Mouse (Mus musculus) thymus, adult 2 months (tissue): ENCODE data around the gene Fam162a. TPM values are rescaled to one million over a fixed set of nuclear protein-coding genes. Genes with fewer than 3 reads are reported as not detected.

ENCODE experiments used
- DNase-seq: peaks from one replicate; pipeline ENCODE4 v3.0.0; 2021
- H3K27ac ChIP-seq: fragments of 200-500 bp; 2 replicates; pipeline ENCODE4 v1.5.1; 2012; ENCODE audit warnings: low read length, control low read depth; ENCODE audit not compliant: control insufficient read depth, insufficient read depth
- H3K27me3 ChIP-seq: fragments of 200-500 bp; 2 replicates; pipeline ENCODE4 v1.6.1; 2012; ENCODE audit warnings: mild to moderate bottlenecking, low read length, moderate library complexity, mixed read lengths; ENCODE audit not compliant: control insufficient read depth, insufficient read depth
- H3K36me3 ChIP-seq: fragments of 200-500 bp; 2 replicates; pipeline ENCODE4 v1.6.1; 2012; ENCODE audit warnings: mild to moderate bottlenecking, low read length, moderate library complexity; ENCODE audit not compliant: control insufficient read depth, insufficient read depth
- H3K4me1 ChIP-seq: fragments of 200-500 bp; replicated peaks from 2 replicates; pipeline ENCODE4 v1.6.1; 2012; ENCODE audit warnings: low read length; ENCODE audit not compliant: control insufficient read depth, insufficient read depth
- H3K4me3 ChIP-seq: fragments of 200-500 bp; 2 replicates; pipeline ENCODE4 v1.5.1; 2012; ENCODE audit warnings: mild to moderate bottlenecking, low read length, control low read depth, moderate library complexity; ENCODE audit not compliant: control insufficient read depth, insufficient read depth
- CTCF ChIP-seq: fragments of 200-500 bp; IDR thresholded peaks from 2 replicates; pipeline ENCODE4 v1.5.1; 2012; ENCODE audit warnings: mild to moderate bottlenecking, control low read depth, low read length, moderate library complexity, borderline replicate concordance; ENCODE audit not compliant: control insufficient read depth, poor library complexity, insufficient read depth; ENCODE audit errors: extremely low read depth
- POLR2A ChIP-seq: fragments of 200-500 bp; IDR thresholded peaks from 2 replicates; pipeline ENCODE4 v1.6.1; 2012; ENCODE audit warnings: mild to moderate bottlenecking, low read length, control low read depth, moderate library complexity; ENCODE audit not compliant: control insufficient read depth, poor library complexity, insufficient read depth; ENCODE audit errors: extremely low read depth
- WGBS: fragments of 180-500 bp; shearing (Covaris S2); methylation state at CpG from one replicate; pipeline ENCODE4 v1.1.7; 2018; 5-methylcytosine and 5-hydroxymethylcytosine counted together
- polyA plus RNA-seq: library from polyadenylated mRNA; depleted of rRNA; stranded (reverse); fragments of >200 nt; gene quantifications from 2 replicates; pipeline ENCODE4 v1.2.3, GENCODE M21; 2012

The Fam162a gene
- polyA plus RNA-seq, 1 experiment = 25.3 TPM

DNA sequence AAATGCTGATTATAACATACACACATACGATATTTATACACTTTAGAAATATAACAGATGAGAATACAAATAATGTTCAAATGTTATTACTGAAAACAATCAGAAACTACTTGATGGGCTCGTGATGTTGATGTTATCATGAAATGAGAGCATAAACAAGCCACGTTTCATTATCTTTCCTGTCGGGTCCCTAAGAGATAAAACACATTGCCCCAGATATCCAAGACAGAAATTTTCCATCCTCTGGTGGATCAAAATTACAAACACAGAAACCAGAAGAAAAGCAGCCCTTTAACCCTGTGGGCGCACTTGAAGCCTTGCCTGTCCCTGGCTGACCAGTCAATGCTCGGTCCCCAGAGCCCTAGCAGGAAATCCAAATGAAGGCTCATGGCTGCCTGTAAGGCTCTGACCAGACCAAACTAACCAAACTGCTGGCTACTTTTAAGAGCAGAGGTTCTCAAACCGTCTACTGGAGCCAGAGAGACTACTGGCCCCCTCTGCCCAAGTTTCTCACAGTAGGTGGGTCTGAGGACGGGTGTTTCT is 13.4 kb downstream of the Fam162a start:
- Histone ChIP-seq H3K4me3 (no peak overlapping the region), H3K36me3 (no peaks in the 10 kb centered on the region), H3K4me1 (no peaks in the 10 kb centered on the region), H3K27ac (no peak overlapping the region), H3K27me3 (no peaks in the 10 kb centered on the region)
- no peak for DNase-seq
- TF ChIP-seq POLR2A (no peak), CTCF (no peak)
- 89% methylated on average over 8 of the region's 8 CpGs for WGBS

- DNase-seq = no peak
- Histone ChIP-seq H3K27ac (no peak overlapping the region), H3K4me1 (no peaks in the 10 kb centered on the region), H3K36me3 (0 out of 2 replicates have a peak, but pooled peaks cover 2% of the 10 kb centered on the region), H3K27me3 (no peaks in the 10 kb centered on the region), H3K4me3 (no peak overlapping the region)
- WGBS = 91% methylated on average over 11 of the region's 11 CpGs
- TF ChIP-seq POLR2A = no peak
- no peak for TF ChIP-seq CTCF
Measured at GRCm38 (mm10) chr16:36056416-36056815, 15.0 kb downstream of the Fam162a start.

- H3K4me1 ChIP-seq = no peaks in the 10 kb centered on the region
- no peak for DNase-seq
- H3K27me3 ChIP-seq = no peaks in the 10 kb centered on the region
- peaks cover 8% of the 10 kb centered on the region; the same call in 1 of the 2 replicates for H3K36me3 ChIP-seq
- no peak overlapping the region for H3K27ac ChIP-seq
- H3K4me3 ChIP-seq = no peak overlapping the region
- 98% methylated on average over 8 of the region's 8 CpGs for WGBS
- TF ChIP-seq POLR2A (no peak), CTCF (no peak)
Measured at GRCm38 (mm10) chr16:36054920-36055319, 16.5 kb downstream of the Fam162a start.

GRCm38 (mm10) chr16:36053524-36054275 is 17.7 kb downstream of the Fam162a start:
- no peak overlapping the region for H3K27ac ChIP-seq
- H3K4me3 ChIP-seq = no peak overlapping the region
- peaks cover 20% of the 10 kb centered on the region for H3K36me3 ChIP-seq
- H3K4me1 ChIP-seq = no peaks in the 10 kb centered on the region
- WGBS = 77% methylated on average over 6 of the region's 6 CpGs
- TF ChIP-seq POLR2A (no peak), CTCF (no peak)
- no peaks in the 10 kb centered on the region for H3K27me3 ChIP-seq
- DNase-seq = no peak

DNA sequence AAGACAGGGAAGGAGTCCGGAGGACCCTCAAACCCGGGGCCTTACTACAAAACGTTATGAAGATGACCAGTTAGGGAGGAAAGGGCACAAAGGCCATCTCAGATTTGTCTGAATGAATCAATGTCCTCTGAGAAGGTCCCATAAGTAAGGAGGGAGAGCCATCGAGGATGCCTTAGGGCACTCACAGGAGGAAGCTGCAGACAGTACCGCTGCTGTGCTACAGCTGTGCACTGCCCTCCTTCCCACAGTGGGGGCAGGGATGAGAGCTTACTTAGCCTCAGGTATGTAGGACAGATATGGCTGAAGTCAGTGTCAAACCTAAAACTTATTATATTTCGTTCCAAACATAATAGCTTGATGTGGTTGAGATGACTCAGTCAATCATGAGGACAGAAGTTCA is 19.9 kb downstream of the Fam162a start:
- peaks cover 24% of the 10 kb centered on the region for H3K36me3 ChIP-seq
- TF ChIP-seq POLR2A (no peak), CTCF (no peak)
- WGBS = 95% methylated on average over 6 of the region's 6 CpGs

GRCm38 (mm10) chr16:36047538-36047937 is 23.9 kb downstream of the Fam162a start:
- no peak for DNase-seq
- no peaks in the 10 kb centered on the region for H3K27me3 ChIP-seq
- no peak overlapping the region for H3K27ac ChIP-seq
- H3K36me3 ChIP-seq = peaks cover 24% of the 10 kb centered on the region
- no peaks in the 10 kb centered on the region for H3K4me1 ChIP-seq
- no peak overlapping the region for H3K4me3 ChIP-seq
- TF ChIP-seq POLR2A = no peak
- TF ChIP-seq CTCF = no peak
- WGBS = 99% methylated on average over 4 of the region's 4 CpGs

More for the DNA sequence above, 19.9 kb downstream of the Fam162a start:
- Histone ChIP-seq H3K27me3 (no peaks in the 10 kb centered on the region), H3K4me1 (no peaks in the 10 kb centered on the region), H3K4me3 (no peak overlapping the region), H3K27ac (no peak overlapping the region)
- DNase-seq = no peak
